Mouse (Mus musculus): ENCODE data around the gene Ntng1. TPM values are rescaled to one million over a fixed set of nuclear protein-coding genes. Genes with fewer than 3 reads are reported as not detected.

Gene Ntng1
- total RNA-seq, 2 experiments from 2014 or later, result 26.5 to 31.7 TPM

- intact Hi-C loops (cut with DNase I), result no loop called here
These were observed 411.3 kb downstream of the Ntng1 start for GRCm38 (mm10) chr3:109732327-109733182.

GRCm38 (mm10) chr3:109731592-109732230, 412.1 kb downstream of the Ntng1 start:
- DNase-seq (ENCODE audit: extremely low spot score in 1 of 2, low spot score in 2 of 2), result peak in 1 of 2 experiments; percentile 11
- intact Hi-C loops (cut with DNase I), result no loop called here

More at GRCm38 (mm10) chr3:109732327-109733182, 411.3 kb downstream of the Ntng1 start:
- DNase-seq (ENCODE audit: extremely low spot score in 1 of 2, low spot score in 2 of 2), result peak; percentile 25 to 29

Other genes with a start within 250 kb of the Ntng1 start
- gene Prmt6, start 107.0 kb upstream of the Ntng1 start, total RNA-seq (2021), result 10 to 100 TPM; 19.3 to 20.5 TPM

All from left cerebral cortex, postnatal 10 days (tissue).